ENCODE assay signal across 28 mouse cellular contexts in genomic region chr12:28612391-28612790, GRCm38 (mm10). TPM values are rescaled to one million over a fixed set of nuclear protein-coding genes. Genes with fewer than 3 reads are reported as not detected.
A peak's percentile ranks its signal among the peaks of the same experiment; 100 is the strongest.
DNase-seq lines count a peak whose midpoint lies in the region; ATAC-seq and TF ChIP-seq lines count a peak whose summit lies in the region.
"Had no signal": no experiment of that assay in that cellular context is flagged by ENCODE, and none has a peak within 500 bp of the region (broad histone marks: within the 10 kb centered on the region; RNA-seq: fewer than 3 reads in every experiment).

No protein-coding gene starts in this region.

- intact Hi-C loops in left cerebral cortex, adult 2 months (cut with DNase I), result no loop called here
- intact Hi-C loops in left cerebral cortex, postnatal 14 days (cut with DNase I), result no loop called here

- 64% methylated on average over 6 of the region's 6 CpGs for WGBS in forebrain, embryonic 15.5 days

- no peak overlapping the region for H3K9ac ChIP-seq in forebrain, embryonic 15.5 days (replicated peaks)
- H3K9ac ChIP-seq: forebrain, embryonic 13.5 days; neural tube, embryonic 13.5 days had no signal

- ATAC-seq in cerebellum, adult (ENCODE audit: insufficient number of reproducible peaks, low FRiP score, low TSS enrichment), result no peak
- ATAC-seq in forebrain, embryonic 15.5 days (replicated peaks), result no peak
- ATAC-seq: forebrain, embryonic 13.5 days had no signal

- peak overlapping the region; percentile 43; the same call in 1 of the 2 replicates for H3K27ac ChIP-seq in layer of hippocampus, adult 2 months
- no peak overlapping the region for H3K27ac ChIP-seq in left cerebral cortex, adult 2 months
- no peak overlapping the region for H3K27ac ChIP-seq in forebrain, embryonic 15.5 days (replicated peaks)
- H3K27ac ChIP-seq: forebrain, embryonic 13.5 days; neural tube, embryonic 13.5 days had no signal

- peak; percentile 43 to 51 for DNase-seq in layer of hippocampus, adult 2 months (ENCODE audit: low spot score in 2 of 2)
- no peak for DNase-seq in layer of hippocampus, postnatal 10 days (ENCODE audit: low spot score in 2 of 2)
- DNase-seq in left cerebral cortex, adult 2 months (ENCODE audit: extremely low spot score in 1 of 2, low spot score in 2 of 2), result peak; percentile 38 to 54
- DNase-seq in left cerebral cortex, postnatal 14 days (ENCODE audit: low spot score in 2 of 2), result peak; percentile 56 to 77
- DNase-seq in right cerebral cortex, postnatal 25 days, result peak; percentile 40
- DNase-seq: adrenal gland, postnatal 36 days; cerebellum, adult 2 months; heart, postnatal 10 days; kidney, adult 8-10 months; kidney, postnatal 25 days; layer of hippocampus, postnatal 36 days; liver; lung, postnatal 10 days; midbrain, embryonic 14.5 days; thymus, postnatal 36 days had no signal

- peaks cover 13% of the 10 kb centered on the region for H3K4me1 ChIP-seq in forebrain, embryonic 15.5 days

- H3K9me3 ChIP-seq in forebrain, embryonic 15.5 days, result no peaks in the 10 kb centered on the region
- H3K9me3 ChIP-seq: forebrain, embryonic 13.5 days; neural tube, embryonic 13.5 days had no signal

- TF ChIP-seq CTCF in layer of hippocampus, adult 2 months (conservative IDR thresholded peaks at IDR 0.05), result no peak
- no peak for TF ChIP-seq CTCF in left cerebral cortex, adult 2 months (IDR thresholded peaks at IDR 0.05)

- H3K27me3 ChIP-seq in forebrain, embryonic 15.5 days, result no peaks in the 10 kb centered on the region
- H3K27me3 ChIP-seq: forebrain, embryonic 13.5 days; neural tube, embryonic 13.5 days had no signal

- no peak overlapping the region for H3K4me2 ChIP-seq in forebrain, embryonic 15.5 days (replicated peaks)
- H3K4me2 ChIP-seq: forebrain, embryonic 13.5 days; heart, embryonic 11.5 days; neural tube, embryonic 13.5 days had no signal

- no peak overlapping the region for H3K4me3 ChIP-seq in layer of hippocampus, adult 2 months
- H3K4me3 ChIP-seq in left cerebral cortex, adult 2 months, result no peak overlapping the region
- H3K4me3 ChIP-seq in forebrain, embryonic 15.5 days, result no peak overlapping the region
- H3K4me3 ChIP-seq: forebrain, embryonic 13.5 days; neural tube, embryonic 13.5 days had no signal

- no peaks in the 10 kb centered on the region for H3K36me3 ChIP-seq in forebrain, embryonic 15.5 days
- H3K36me3 ChIP-seq: neural tube, embryonic 13.5 days had no signal

RNA-seq across cellular contexts. Expression of gene Colec11, which starts 10.8 kb away (rescaled TPM):
- 1 to 10 TPM in 1 of 2 experiments, under 1 TPM in 1; 0.95 to 1.2 TPM for total RNA-seq in layer of hippocampus, adult 2 months (2021)
- under 1 TPM; 0.50 to 0.62 TPM for total RNA-seq in layer of hippocampus, postnatal 10 days (2021)
- total RNA-seq in left cerebral cortex, adult 2 months (2021), result under 1 TPM; 0.63 to 0.65 TPM
- under 1 TPM; 0.49 to 0.75 TPM for total RNA-seq in left cerebral cortex, postnatal 14 days (2021)
- polyA plus RNA-seq in forebrain, embryonic 15.5 days (2015; fragmentation: Nextera tagmentation; extraction: Ambion mirVana), result 0.52 and 0.73 TPM in 2 replicates
- total RNA-seq: common myeloid progenitor, adult 5-6 weeks had no signal
- polyA plus RNA-seq: C2C12; embryonic facial prominence, embryonic 11.5 days had no signal

RNA-seq across cellular contexts. Expression of gene Rps7, which starts 23.4 kb away (rescaled TPM):
- 100 to 1,000 TPM; 301 to 311 TPM for total RNA-seq in layer of hippocampus, adult 2 months (2021)
- total RNA-seq in layer of hippocampus, postnatal 10 days (2021), result 100 to 1,000 TPM; 333 to 335 TPM
- total RNA-seq in left cerebral cortex, adult 2 months (2021), result 100 to 1,000 TPM; 246 to 270 TPM
- total RNA-seq in left cerebral cortex, postnatal 14 days (2021), result 100 to 1,000 TPM; 244 to 277 TPM
- 531 and 541 TPM in 2 replicates for polyA plus RNA-seq in forebrain, embryonic 15.5 days (2015; fragmentation: Nextera tagmentation; extraction: Ambion mirVana)

RNA-seq across cellular contexts. Expression of gene Allc, which starts 30.1 kb away (rescaled TPM):
- under 1 TPM; 0.32 to 0.56 TPM for total RNA-seq in layer of hippocampus, adult 2 months (2021)
- under 1 TPM; 0.59 to 0.65 TPM for total RNA-seq in layer of hippocampus, postnatal 10 days (2021)
- 1 to 10 TPM in 1 of 2 experiments, under 1 TPM in 1; 1.00 to 1.2 TPM for total RNA-seq in left cerebral cortex, adult 2 months (2021)
- total RNA-seq in left cerebral cortex, postnatal 14 days (2021), result 1 to 10 TPM in 1 of 2 experiments, under 1 TPM in 1; 0.66 to 1.1 TPM
- polyA plus RNA-seq in forebrain, embryonic 15.5 days (2015; fragmentation: Nextera tagmentation; extraction: Ambion mirVana), result 0.11 TPM in 1 of 2 replicates, not detected in the other
- total RNA-seq: adrenal gland, postnatal 36 days; common myeloid progenitor, adult 5-6 weeks; gastrocnemius, adult 8-10 months; granulocyte monocyte progenitor cell, adult 5-6 weeks; heart, postnatal 10 days; megakaryocyte progenitor cell, adult 5-6 weeks had no signal
- polyA plus RNA-seq: C2C12; cerebellum, adult 2 months; embryonic facial prominence, embryonic 11.5 days; forebrain, embryonic 13.5 days; heart, embryonic 11.5 days; hindbrain, embryonic 11.5 days; liver, embryonic 16.5 days; midbrain, embryonic 14.5 days had no signal

RNA-seq across cellular contexts. Expression of gene Rnaseh1, which starts 37.0 kb away (rescaled TPM):
- 10 to 100 TPM; 12.8 to 14.3 TPM for total RNA-seq in layer of hippocampus, adult 2 months (2021)
- total RNA-seq in layer of hippocampus, postnatal 10 days (2021), result 10 to 100 TPM; 11.8 to 15.4 TPM
- 10 to 100 TPM; 13.4 to 13.6 TPM for total RNA-seq in left cerebral cortex, adult 2 months (2021)
- total RNA-seq in left cerebral cortex, postnatal 14 days (2021), result 10 to 100 TPM; 10.7 to 10.8 TPM
- 29.8 and 31.0 TPM in 2 replicates for polyA plus RNA-seq in forebrain, embryonic 15.5 days (2015; fragmentation: Nextera tagmentation; extraction: Ambion mirVana)

Comparison
In these comparisons a context has a peak if more than half of its experiments do, and no peak if none do; other contexts are left out.
1. DNase-seq: peak in layer of hippocampus, adult 2 months (2 of 2), left cerebral cortex, adult 2 months (2 of 2), left cerebral cortex, postnatal 14 days (2 of 2) and right cerebral cortex, postnatal 25 days (single experiment); none in layer of hippocampus, postnatal 10 days (0 of 2).